Mouse (Mus musculus): ENCODE data around the gene 1700008O03Rik.

Gene 1700008O03Rik

GRCm38 (mm10) chr7:44343459-44344015 lies 42.1 kb downstream of the 1700008O03Rik start:
- DNase-seq (ENCODE audit: low spot score) = no peak

- DNase-seq (ENCODE audit: low spot score) = no peak
Observed at GRCm38 (mm10) chr7:44341714-44342113, 43.9 kb downstream of the 1700008O03Rik start.

GRCm38 (mm10) chr7:44341119-44341518 lies 44.5 kb downstream of the 1700008O03Rik start:
- no peak for DNase-seq (ENCODE audit: low spot score)

- DNase-seq (ENCODE audit: low spot score) = no peak
Observed at GRCm38 (mm10) chr7:44340226-44340625, 45.4 kb downstream of the 1700008O03Rik start.

GRCm38 (mm10) chr7:44337121-44337849 lies 48.3 kb downstream of the 1700008O03Rik start:
- DNase-seq (ENCODE audit: low spot score) = no peak

GRCm38 (mm10) chr7:44336046-44337021 lies 49.3 kb downstream of the 1700008O03Rik start:
- no peak for DNase-seq (ENCODE audit: low spot score)

GRCm38 (mm10) chr7:44335031-44335878 lies 50.4 kb downstream of the 1700008O03Rik start:
- DNase-seq (ENCODE audit: low spot score) = no peak

GRCm38 (mm10) chr7:44334139-44334538 lies 51.5 kb downstream of the 1700008O03Rik start:
- no peak for DNase-seq (ENCODE audit: low spot score)

- DNase-seq (ENCODE audit: low spot score) = no peak
Observed at GRCm38 (mm10) chr7:44332336-44332735, 53.3 kb downstream of the 1700008O03Rik start.

GRCm38 (mm10) chr7:44326614-44327013 lies 59.0 kb downstream of the 1700008O03Rik start:
- DNase-seq (ENCODE audit: low spot score) = no peak

- DNase-seq (ENCODE audit: low spot score) = no peak
Observed at GRCm38 (mm10) chr7:44322290-44322689, 63.3 kb downstream of the 1700008O03Rik start.

GRCm38 (mm10) chr7:44320886-44321285 lies 64.7 kb downstream of the 1700008O03Rik start:
- no peak for DNase-seq (ENCODE audit: low spot score)

- DNase-seq (ENCODE audit: low spot score) = no peak
Observed at GRCm38 (mm10) chr7:44317913-44318312, 67.7 kb downstream of the 1700008O03Rik start.

GRCm38 (mm10) chr7:44312484-44312883 lies 73.1 kb downstream of the 1700008O03Rik start:
- DNase-seq (ENCODE audit: low spot score) = no peak

GRCm38 (mm10) chr7:44311713-44312304 lies 73.8 kb downstream of the 1700008O03Rik start:
- no peak for DNase-seq (ENCODE audit: low spot score)

- no peak for DNase-seq (ENCODE audit: low spot score)
Observed at GRCm38 (mm10) chr7:44310878-44311712, 74.5 kb downstream of the 1700008O03Rik start.

- no peak for DNase-seq (ENCODE audit: low spot score)
Observed at GRCm38 (mm10) chr7:44310285-44310877, 75.2 kb downstream of the 1700008O03Rik start.

All from c-Kit-positive CD71-positive TER-119-positive erythroid progenitor cells, embryonic 14.5 days (primary cell).